Mouse (Mus musculus) cortical plate, adult 2 months (tissue): ENCODE results near the gene Plekhh1.

ENCODE experiments used
- CTCF ChIP-seq: fragments of 200-500 bp; IDR thresholded peaks from 2 replicates; pipeline ENCODE4 v1.5.1; 2011; ENCODE audit warnings: mild to moderate bottlenecking, control low read depth, low read length; ENCODE audit not compliant: insufficient read depth; ENCODE audit errors: extremely low read depth
- POLR2A ChIP-seq: fragments of 200-500 bp; IDR thresholded peaks from 2 replicates; pipeline ENCODE4 v1.6.1; 2011; ENCODE audit warnings: mild to moderate bottlenecking, low read length, control low read depth; ENCODE audit not compliant: insufficient read depth; ENCODE audit errors: extremely low read depth

DNA sequence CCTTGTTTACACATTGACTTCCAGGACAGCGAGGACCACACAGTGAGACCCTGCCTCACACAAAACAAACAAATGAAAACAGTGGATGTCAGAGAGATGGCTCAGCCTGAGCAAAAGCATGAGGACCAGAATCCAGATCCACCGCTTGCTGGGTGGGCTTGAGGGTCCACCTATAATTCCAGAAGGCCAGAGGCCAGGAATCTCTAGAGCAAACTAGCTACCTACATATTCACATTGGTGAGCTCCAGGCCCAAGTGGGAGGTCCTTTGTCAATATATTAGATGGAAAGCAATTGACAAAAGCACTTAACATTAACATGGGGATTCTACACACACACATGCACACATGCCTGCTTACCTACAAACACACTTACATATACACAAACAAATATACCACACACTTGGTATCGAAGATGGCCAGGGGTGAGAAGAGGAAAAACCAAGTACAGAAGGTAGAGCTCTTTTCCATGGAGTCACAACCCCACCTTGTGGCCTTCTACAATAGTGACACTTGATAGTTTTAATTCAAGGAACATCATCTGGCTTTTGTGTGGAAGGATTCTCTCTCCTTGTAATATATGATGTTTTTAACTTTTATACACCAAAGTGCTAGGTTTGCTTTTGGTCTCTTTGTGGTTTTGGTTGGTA is 68.3 kb downstream of the Plekhh1 start:
- TF ChIP-seq CTCF, result peak; percentile 54
- no peak for TF ChIP-seq POLR2A
